Mouse (Mus musculus) megakaryocyte, embryonic 14.5 days (primary cell): Measurements from ENCODE around the gene Olfr545. TPM values are rescaled to one million over a fixed set of nuclear protein-coding genes. Genes with fewer than 3 reads are reported as not detected.
A peak's percentile ranks its signal among the peaks of the same experiment; 100 is the strongest.

Experiments used
- H3K27me3 ChIP-seq: replicated peaks from 2 replicates; pipeline ENCODE3; 2012; ENCODE audit warnings: inconsistent platforms
- H3K36me3 ChIP-seq: replicated peaks from 2 replicates; pipeline ENCODE3; 2012; ENCODE audit warnings: low read length, inconsistent platforms, mixed read lengths
- H3K4me1 ChIP-seq: 2 replicates; pipeline ENCODE4 v1.6.1; 2012; ENCODE audit warnings: inconsistent platforms
- H3K4me3 ChIP-seq: replicated peaks from 2 replicates; pipeline ENCODE3; 2012; ENCODE audit warnings: moderate library complexity, mild to moderate bottlenecking, inconsistent platforms
- H3K9me3 ChIP-seq: 2 replicates; pipeline ENCODE4 v1.6.1; 2012; ENCODE audit warnings: inconsistent platforms
- FLI1 ChIP-seq: IDR thresholded peaks from 2 replicates; pipeline ENCODE4 v1.6.1; 2012; ENCODE audit warnings: low read length, inconsistent platforms, mixed read lengths
- GATA1 ChIP-seq: IDR thresholded peaks from 3 replicates; pipeline ENCODE4 v1.6.1; 2012; ENCODE audit warnings: mixed read lengths, low read length, inconsistent platforms, borderline replicate concordance
- polyA plus RNA-seq: library from polyadenylated mRNA; stranded (reverse); fragments of >175 nt; gene quantifications from 2 replicates; pipeline ENCODE4 v1.2.3, GENCODE M21; 2012; ENCODE audit warnings: low replicate concordance; ENCODE audit not compliant: insufficient read depth

Gene Olfr545
- polyA plus RNA-seq, result not detected in 2 replicates

- H3K36me3 ChIP-seq, result no peaks in the 10 kb centered on the region
- peaks cover 28% of the 10 kb centered on the region for H3K27me3 ChIP-seq
- no peaks in the 10 kb centered on the region for H3K9me3 ChIP-seq
- no peak for TF ChIP-seq GATA1
- no peak for TF ChIP-seq FLI1
- H3K4me1 ChIP-seq, result peaks cover 19% of the 10 kb centered on the region
- H3K4me3 ChIP-seq, result peak within 1 kb of the TSS; percentile 54
Measured at GRCm38 (mm10) chr7:102499473-102499872, at the start of gene Olfr545. Gene Olfr545 (minus strand): TSS chr7:102499573.

- Histone ChIP-seq H3K27me3 (no peaks in the 10 kb centered on the region), H3K9me3 (no peaks in the 10 kb centered on the region), H3K4me3 (no peak overlapping the region), H3K36me3 (no peaks in the 10 kb centered on the region), H3K4me1 (peaks cover 9% of the 10 kb centered on the region; the same call in 1 of the 2 replicates)
- TF ChIP-seq GATA1 (no peak), FLI1 (no peak)
Measured at GRCm38 (mm10) chr7:102541251-102541650, 41.9 kb upstream of the Olfr545 start.

DNA sequence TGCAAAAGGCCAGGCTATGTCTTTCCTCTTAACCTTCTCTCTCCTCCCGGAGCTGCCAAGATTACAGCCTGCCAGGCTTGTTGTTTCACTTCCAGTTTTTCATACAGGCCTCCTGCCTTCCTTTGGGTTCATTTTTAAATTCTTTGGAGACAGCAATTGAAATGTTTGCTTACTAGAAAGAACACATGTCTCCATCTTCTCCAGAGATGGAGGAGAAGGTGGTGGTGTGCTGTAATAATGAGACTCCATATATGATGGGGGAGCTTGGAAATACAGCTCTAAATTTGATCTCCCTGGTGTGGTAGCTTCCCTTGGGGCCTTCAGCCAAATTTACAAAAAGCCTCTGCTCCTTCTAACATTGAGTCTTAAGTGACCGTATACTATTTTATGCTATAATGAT, 41.2 kb upstream of the Olfr545 start, which contains the start of gene Olfr548-ps1:
Gene Olfr548-ps1, plus strand, starts transcription at position 301 of the 400 bp plus-strand sequence.
- no peak for TF ChIP-seq FLI1
- no peak for TF ChIP-seq GATA1

DNA sequence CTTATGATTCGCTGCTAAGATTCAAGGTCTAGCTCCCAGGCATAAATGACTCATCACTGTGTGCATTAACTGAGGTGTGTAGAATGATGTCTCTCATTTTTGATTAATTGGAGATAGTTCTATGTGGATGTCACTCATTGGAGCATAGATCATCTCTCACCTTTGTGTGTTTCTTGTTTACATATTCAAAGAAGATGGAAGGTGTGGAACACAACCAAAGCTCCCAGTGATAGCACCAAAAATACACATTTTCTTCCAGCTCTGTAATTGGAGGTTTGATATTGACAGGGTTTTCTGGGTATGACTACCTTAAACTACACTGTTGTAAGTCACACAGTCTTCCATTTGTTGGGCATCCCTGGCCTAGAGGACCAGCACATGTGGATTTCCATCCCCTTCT, 35.1 kb upstream of the Olfr545 start, which contains the start of gene Olfr547:
Gene Olfr547, plus strand, starts transcription at position 301 of the 400 bp plus-strand sequence.
- Histone ChIP-seq H3K27me3 (peaks cover 1% of the 10 kb centered on the region), H3K4me1 (peaks cover 4% of the 10 kb centered on the region; the same call in 1 of the 2 replicates), H3K4me3 (no peak within 1 kb of the TSS), H3K9me3 (no peaks in the 10 kb centered on the region), H3K36me3 (no peaks in the 10 kb centered on the region)
- no peak for TF ChIP-seq GATA1
- TF ChIP-seq FLI1, result no peak

More for the DNA sequence above, 41.2 kb upstream of the Olfr545 start, which contains the start of gene Olfr548-ps1:
- Histone ChIP-seq H3K4me3 (no peak within 1 kb of the TSS), H3K9me3 (no peaks in the 10 kb centered on the region), H3K4me1 (peaks cover 9% of the 10 kb centered on the region; the same call in 1 of the 2 replicates), H3K27me3 (no peaks in the 10 kb centered on the region), H3K36me3 (no peaks in the 10 kb centered on the region)

- Histone ChIP-seq H3K9me3 (no peaks in the 10 kb centered on the region), H3K27me3 (peaks cover 3% of the 10 kb centered on the region), H3K4me1 (no peaks in the 10 kb centered on the region), H3K36me3 (no peaks in the 10 kb centered on the region), H3K4me3 (no peak overlapping the region)
- TF ChIP-seq FLI1 (no peak), GATA1 (no peak)
Measured at GRCm38 (mm10) chr7:102529052-102529451, 29.7 kb upstream of the Olfr545 start.

GRCm38 (mm10) chr7:102517051-102517335, 17.6 kb upstream of the Olfr545 start:
- Histone ChIP-seq H3K27me3 (peaks cover 20% of the 10 kb centered on the region), H3K36me3 (no peaks in the 10 kb centered on the region), H3K9me3 (no peaks in the 10 kb centered on the region), H3K4me3 (no peak overlapping the region), H3K4me1 (peaks cover 30% of the 10 kb centered on the region)
- TF ChIP-seq FLI1 (no peak), GATA1 (no peak)

DNA sequence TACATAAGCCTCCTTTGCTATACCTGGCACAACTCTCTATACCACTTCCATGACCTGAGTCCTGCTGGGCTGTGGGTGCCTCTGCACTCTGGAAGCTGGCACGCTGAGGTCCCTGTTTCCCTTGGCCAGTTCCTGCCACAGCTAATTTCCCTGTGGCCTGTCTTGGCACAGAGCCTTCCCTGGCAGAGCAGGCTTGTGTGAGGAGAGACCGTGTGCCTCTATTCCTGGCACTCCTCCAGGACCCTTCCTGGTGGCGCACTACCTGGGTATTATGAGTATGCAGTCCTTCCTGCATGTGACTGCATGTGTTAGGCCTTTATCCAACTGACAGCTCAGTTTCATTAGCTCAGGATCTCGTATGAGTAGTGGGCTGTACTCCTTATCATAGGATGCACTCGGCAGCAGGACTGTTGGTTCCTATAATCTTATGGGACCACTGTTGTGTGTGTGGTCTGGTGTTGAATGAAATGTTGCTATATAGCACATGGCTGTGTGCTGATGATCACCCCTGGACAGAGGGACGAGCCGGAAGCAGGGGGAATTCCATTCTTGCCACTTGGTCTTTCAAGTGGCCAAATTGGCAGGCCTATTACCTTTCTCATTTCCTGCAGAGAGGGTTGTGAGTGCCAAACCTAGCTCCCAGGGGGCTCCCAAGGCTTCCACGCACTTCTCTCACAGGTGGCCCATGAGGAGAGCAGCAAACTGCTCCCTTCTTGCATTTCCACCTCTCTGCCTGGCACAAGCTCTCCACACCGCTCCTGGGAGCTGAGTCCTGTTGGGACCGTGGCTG, 17.1 kb upstream of the Olfr545 start:
- H3K9me3 ChIP-seq, result no peaks in the 10 kb centered on the region
- H3K27me3 ChIP-seq, result peaks cover 24% of the 10 kb centered on the region
- H3K4me3 ChIP-seq, result no peak overlapping the region
- peaks cover 30% of the 10 kb centered on the region for H3K4me1 ChIP-seq
- H3K36me3 ChIP-seq, result no peaks in the 10 kb centered on the region
- TF ChIP-seq FLI1 (no peak), GATA1 (no peak)

DNA sequence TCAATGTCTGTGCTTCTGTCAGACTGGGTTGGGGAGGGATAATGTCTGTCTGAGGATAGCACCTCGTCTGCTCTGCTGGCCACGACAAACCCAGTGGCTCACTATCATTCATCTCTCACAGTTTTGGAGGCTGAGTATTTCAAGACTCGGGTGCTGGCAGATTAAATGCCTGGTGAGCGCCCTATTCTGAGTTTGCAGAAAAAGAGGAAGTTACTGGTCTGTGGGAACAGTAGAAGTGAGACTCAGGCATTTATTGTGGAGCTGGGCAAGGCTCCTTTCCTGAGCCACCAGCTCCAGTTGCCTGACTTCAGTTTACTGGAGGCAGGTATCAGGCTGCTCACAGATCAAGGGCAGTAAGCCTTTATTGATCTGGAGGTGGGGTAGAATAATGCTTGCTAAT, 14.8 kb upstream of the Olfr545 start:
- peak overlapping the region; percentile 57 for H3K4me3 ChIP-seq
- H3K27me3 ChIP-seq, result peaks cover 33% of the 10 kb centered on the region

DNA sequence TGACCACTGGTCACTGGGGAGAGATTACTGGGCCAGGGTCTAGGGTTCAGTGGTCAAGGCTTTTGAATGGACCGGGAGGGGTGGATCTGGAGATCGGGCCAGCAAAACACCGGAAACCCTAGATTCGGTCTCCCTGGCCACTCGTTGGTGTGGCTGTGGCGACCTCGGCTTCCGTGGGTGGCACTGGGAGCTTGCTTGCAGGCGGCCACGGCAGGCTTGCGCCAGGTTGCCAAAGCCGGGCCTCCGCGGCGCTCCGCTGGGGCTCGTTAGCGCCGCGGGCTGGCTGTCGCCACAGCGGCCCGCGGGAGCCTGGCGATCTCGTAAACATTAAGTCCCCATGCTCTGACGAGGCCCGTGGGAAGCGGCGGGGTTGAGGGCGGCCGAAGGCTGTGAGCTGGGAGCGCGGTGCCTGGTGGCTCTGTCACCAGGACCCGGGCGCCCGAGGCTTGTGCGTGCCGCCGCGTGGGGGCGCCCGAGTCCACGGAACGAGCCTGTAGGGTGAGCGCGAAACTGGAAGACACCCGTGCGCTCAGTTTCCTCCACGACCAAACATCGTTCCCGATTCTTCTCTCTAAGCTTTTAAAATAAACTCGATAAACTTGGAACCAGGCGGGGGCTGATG, 13.6 kb upstream of the Olfr545 start:
- H3K9me3 ChIP-seq, result no peaks in the 10 kb centered on the region
- no peaks in the 10 kb centered on the region for H3K36me3 ChIP-seq
- peaks cover 39% of the 10 kb centered on the region for H3K27me3 ChIP-seq
- peak overlapping the region; percentile 91 for H3K4me3 ChIP-seq
- no peak for TF ChIP-seq FLI1
- no peak for TF ChIP-seq GATA1
- H3K4me1 ChIP-seq, result peaks cover 33% of the 10 kb centered on the region

More for the DNA sequence above, 14.8 kb upstream of the Olfr545 start:
- Histone ChIP-seq H3K36me3 (no peaks in the 10 kb centered on the region), H3K4me1 (peaks cover 30% of the 10 kb centered on the region), H3K9me3 (no peaks in the 10 kb centered on the region)
- TF ChIP-seq GATA1 (no peak), FLI1 (no peak)

DNA sequence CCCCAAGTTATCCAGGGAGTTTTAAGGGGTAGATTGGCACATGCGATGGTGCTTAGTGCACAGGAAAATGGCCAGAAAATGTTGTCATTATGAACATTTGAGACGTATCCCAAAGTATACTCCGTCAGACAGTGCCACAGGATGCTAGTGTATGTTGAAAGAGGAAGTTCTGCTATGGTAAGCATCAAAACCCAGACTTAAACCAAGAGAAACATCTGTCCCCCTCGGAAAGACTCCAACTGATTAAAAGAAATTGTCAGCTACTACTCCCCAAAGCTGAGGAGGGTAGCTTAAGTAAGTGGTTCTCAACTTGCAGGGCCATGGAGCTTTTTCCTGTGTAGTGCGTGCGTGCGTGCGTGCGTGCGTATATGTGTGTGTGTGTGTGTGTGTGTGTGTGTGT, 12.6 kb upstream of the Olfr545 start:
- no peak for TF ChIP-seq GATA1
- TF ChIP-seq FLI1, result no peak

More for the DNA sequence above, 12.6 kb upstream of the Olfr545 start:
- no peak overlapping the region for H3K4me3 ChIP-seq
- H3K4me1 ChIP-seq, result peaks cover 35% of the 10 kb centered on the region
- H3K36me3 ChIP-seq, result no peaks in the 10 kb centered on the region
- no peaks in the 10 kb centered on the region for H3K9me3 ChIP-seq
- peaks cover 40% of the 10 kb centered on the region for H3K27me3 ChIP-seq
